Comparison of ENCODE assay signal across 1 mouse cellular context in the genomic region with DNA sequence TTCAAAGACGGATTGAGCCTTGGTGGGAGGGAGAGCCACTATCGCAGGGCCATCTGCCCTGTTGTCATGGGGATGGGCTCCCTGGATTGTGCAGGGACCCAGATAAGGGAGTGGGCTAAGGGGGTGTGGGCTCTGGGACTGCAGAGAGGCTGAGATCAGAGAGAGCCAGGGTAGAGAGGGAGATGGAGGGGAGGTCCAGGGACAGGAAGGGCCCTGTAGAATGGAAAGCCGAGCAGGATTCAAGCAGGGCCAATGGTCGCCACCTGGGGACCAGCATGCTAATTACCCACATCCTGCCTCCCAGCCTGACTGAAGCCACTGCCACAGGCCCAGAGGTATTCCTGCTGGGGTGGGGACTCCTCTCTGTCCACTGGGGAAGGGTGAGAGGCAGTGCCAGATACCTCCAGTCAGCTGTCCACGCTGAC.
TF ChIP-seq lines count a peak whose summit lies in the region.

No protein-coding gene starts in this region.

TF ChIP-seq in CH12.LX, 34 proteins besides CTCF, POLR2A, EP300 and RAD21 (continued from another document):
- TF ChIP-seq USF2 (conservative IDR thresholded peaks at IDR 0.05; ENCODE audit: low read depth, low read length), result no peak
- TF ChIP-seq E2F4 (IDR thresholded peaks at IDR 0.05; ENCODE audit: insufficient replicate concordance, low read depth, low read length), result no peak
- no peak for TF ChIP-seq SMC3 (IDR thresholded peaks at IDR 0.05; ENCODE audit: low read depth, low read length)
- no peak for TF ChIP-seq ETS1 (conservative IDR thresholded peaks at IDR 0.05; ENCODE audit: low read depth, low read length)
